ENCODE assay signal across 11 mouse cellular contexts in genomic region chr1:167466765-167467426, GRCm38 (mm10). TPM values are rescaled to one million over a fixed set of nuclear protein-coding genes. Genes with fewer than 3 reads are reported as not detected.
DNase-seq lines count a peak whose midpoint lies in the region; ATAC-seq and TF ChIP-seq lines count a peak whose summit lies in the region.
"Had no signal": no experiment of that assay in that cellular context is flagged by ENCODE, and none has a peak within 500 bp of the region (broad histone marks: within the 10 kb centered on the region; RNA-seq: fewer than 3 reads in every experiment).

Lrrc52 (minus strand) TSS chr1:167466780.

- no peak within 1 kb of the TSS for H3K4me2 ChIP-seq in hindbrain, embryonic 14.5 days (replicated peaks)
- no peak within 1 kb of the TSS for H3K4me2 ChIP-seq in lung, embryonic 14.5 days
- H3K4me2 ChIP-seq: embryonic facial prominence, embryonic 13.5 days; limb, embryonic 15.5 days had no signal

- H3K27me3 ChIP-seq in hindbrain, embryonic 14.5 days (ENCODE audit: control insufficient read depth, insufficient read depth, low read length), result no peaks in the 10 kb centered on the region
- no peaks in the 10 kb centered on the region for H3K27me3 ChIP-seq in hindbrain, embryonic 10.5 days (ENCODE audit: insufficient read depth, poor library complexity, severe bottlenecking)
- no peaks in the 10 kb centered on the region for H3K27me3 ChIP-seq in lung, embryonic 14.5 days (ENCODE audit: insufficient read depth, low read length)
- H3K27me3 ChIP-seq: limb, embryonic 15.5 days had no signal

- TF ChIP-seq CTCF in lung, embryonic 14.5 days (IDR thresholded peaks at IDR 0.05; ENCODE audit: low read depth), result no peak

- intact Hi-C loops in heart, postnatal 14 days (cut with DNase I), result no loop called here

- peak; percentile 34; the same call in 1 of the 2 replicates for ATAC-seq in hindbrain, embryonic 14.5 days (ENCODE audit: low FRiP score)
- ATAC-seq in lung, embryonic 14.5 days (ENCODE audit: insufficient read depth), result peak; percentile 70
- ATAC-seq in erythroblast, adult 5-6 weeks (replicated peaks; ENCODE audit: low FRiP score, poor library complexity, severe bottlenecking), result no peak

- H3K36me3 ChIP-seq in hindbrain, embryonic 14.5 days (replicated peaks; ENCODE audit: control insufficient read depth, insufficient read depth), result no peaks in the 10 kb centered on the region
- no peaks in the 10 kb centered on the region for H3K36me3 ChIP-seq in hindbrain, embryonic 10.5 days
- no peaks in the 10 kb centered on the region for H3K36me3 ChIP-seq in lung, embryonic 14.5 days (ENCODE audit: insufficient read depth)
- H3K36me3 ChIP-seq: embryonic facial prominence, embryonic 13.5 days; limb, embryonic 15.5 days had no signal

- 33% methylated on average over 9 of the region's 9 CpGs for WGBS in hindbrain, embryonic 14.5 days
- 43% methylated on average over 9 of the region's 9 CpGs for WGBS in hindbrain, embryonic 10.5 days
- 19% methylated on average over 9 of the region's 9 CpGs for whole genome bisulfite sequencing in lung, embryonic 14.5 days

- H3K4me1 ChIP-seq in hindbrain, embryonic 14.5 days (replicated peaks; ENCODE audit: control insufficient read depth, insufficient read depth, low read length), result 0 out of 2 replicates have a peak, but pooled peaks cover 8% of the 10 kb centered on the region
- 0 out of 2 replicates have a peak, but pooled peaks cover 3% of the 10 kb centered on the region for H3K4me1 ChIP-seq in hindbrain, embryonic 10.5 days (replicated peaks)
- H3K4me1 ChIP-seq in lung, embryonic 14.5 days (ENCODE audit: insufficient read depth), result no peaks in the 10 kb centered on the region
- H3K4me1 ChIP-seq: embryonic facial prominence, embryonic 13.5 days had no signal

- peak; percentile 69 for DNase-seq in hindbrain, embryonic 14.5 days (ENCODE audit: low spot score)
- no peak for DNase-seq in hindbrain, embryonic 10.5 days (ENCODE audit: low spot score)
- DNase-seq in adrenal gland, adult (ENCODE audit: inconsistent age in 2 of 2, low spot score in 1 of 2), result peak; percentile 59 to 87
- peak; percentile 87 to 94 for DNase-seq in cerebellum, postnatal 25 days
- peak; percentile 79 to 88 for DNase-seq in heart, postnatal 14 days
- peak; percentile 71 for DNase-seq in lung, embryonic 14.5 days
- no peak for DNase-seq in thymus, adult 18-20 months

- H3K9me3 ChIP-seq in hindbrain, embryonic 14.5 days (ENCODE audit: control insufficient read depth, low read length), result no peaks in the 10 kb centered on the region
- H3K9me3 ChIP-seq in hindbrain, embryonic 10.5 days, result no peaks in the 10 kb centered on the region
- H3K9me3 ChIP-seq in lung, embryonic 14.5 days (ENCODE audit: low read depth, low read length), result no peaks in the 10 kb centered on the region
- H3K9me3 ChIP-seq: embryonic facial prominence, embryonic 13.5 days; limb, embryonic 15.5 days had no signal

- no peak within 1 kb of the TSS for H3K4me3 ChIP-seq in hindbrain, embryonic 14.5 days (replicated peaks; ENCODE audit: low read length)
- no peak within 1 kb of the TSS for H3K4me3 ChIP-seq in hindbrain, embryonic 10.5 days
- H3K4me3 ChIP-seq in lung, embryonic 14.5 days (ENCODE audit: low read depth, low read length), result no peak within 1 kb of the TSS
- H3K4me3 ChIP-seq: embryonic facial prominence, embryonic 13.5 days; limb, embryonic 15.5 days had no signal

- H3K27ac ChIP-seq in hindbrain, embryonic 14.5 days, result no peak within 1 kb of the TSS
- no peak within 1 kb of the TSS for H3K27ac ChIP-seq in hindbrain, embryonic 10.5 days
- H3K27ac ChIP-seq in lung, embryonic 14.5 days (ENCODE audit: low read depth), result no peak within 1 kb of the TSS
- H3K27ac ChIP-seq: embryonic facial prominence, embryonic 13.5 days; limb, embryonic 15.5 days had no signal

- no peak within 1 kb of the TSS for H3K9ac ChIP-seq in hindbrain, embryonic 14.5 days
- H3K9ac ChIP-seq in lung, embryonic 14.5 days, result no peak within 1 kb of the TSS
- H3K9ac ChIP-seq: embryonic facial prominence, embryonic 13.5 days; limb, embryonic 15.5 days had no signal

RNA-seq across cellular contexts. Expression of gene Lrrc52, which starts in this region (rescaled TPM):
- not detected in 2 replicates for polyA plus RNA-seq in hindbrain, embryonic 14.5 days (2014; fragmentation: Nextera tagmentation; extraction: Ambion mirVana)
- polyA plus RNA-seq in hindbrain, embryonic 10.5 days (2016; fragmentation: Nextera tagmentation; extraction: Ambion mirVana), result not detected in 2 replicates
- total RNA-seq in heart, postnatal 14 days (2021), result 1 to 10 TPM; 2.0 to 2.5 TPM
- 0.43 and 0.96 TPM in 2 replicates for polyA plus RNA-seq in lung, embryonic 14.5 days (2014; fragmentation: Nextera tagmentation; extraction: Ambion mirVana)
- not detected in 2 replicates for total RNA-seq in erythroblast, adult 5-6 weeks (2015; ENCODE audit: low replicate concordance)
- total RNA-seq in erythroblast, adult 5-6 weeks (2017; ENCODE audit: low replicate concordance), result not detected in 2 replicates
- total RNA-seq: CH12.LX had no signal
- polyA plus RNA-seq: embryonic facial prominence, embryonic 13.5 days had no signal

Comparison
In these comparisons a context has a peak if more than half of its experiments do, and no peak if none do; other contexts are left out.
1. Peak in DNase-seq and ATAC-seq in hindbrain, embryonic 14.5 days; RNA of the gene not detected or under 1 TPM.
2. Peak in DNase-seq and ATAC-seq in lung, embryonic 14.5 days; RNA of the gene not detected or under 1 TPM.
3. DNase-seq: peak in adrenal gland, adult (2 of 2), cerebellum, postnatal 25 days (2 of 2) and heart, postnatal 14 days (2 of 2); none in hindbrain, embryonic 10.5 days (single experiment) and thymus, adult 18-20 months (0 of 2).